Mouse (Mus musculus) bone marrow, adult 2 months (tissue): ENCODE data around the gene Rbm47.

Experiments used
- CTCF ChIP-seq: fragments of 200-500 bp; IDR thresholded peaks from 2 replicates; pipeline ENCODE4 v1.5.1; 2011; ENCODE audit warnings: low read length, control low read depth; ENCODE audit not compliant: control insufficient read depth, insufficient read depth
- POLR2A ChIP-seq: fragments of 200-500 bp; IDR thresholded peaks from 2 replicates; pipeline ENCODE4 v1.6.1; 2011; ENCODE audit warnings: low read depth, mild to moderate bottlenecking, control low read depth, low read length, borderline replicate concordance; ENCODE audit not compliant: control insufficient read depth

DNA sequence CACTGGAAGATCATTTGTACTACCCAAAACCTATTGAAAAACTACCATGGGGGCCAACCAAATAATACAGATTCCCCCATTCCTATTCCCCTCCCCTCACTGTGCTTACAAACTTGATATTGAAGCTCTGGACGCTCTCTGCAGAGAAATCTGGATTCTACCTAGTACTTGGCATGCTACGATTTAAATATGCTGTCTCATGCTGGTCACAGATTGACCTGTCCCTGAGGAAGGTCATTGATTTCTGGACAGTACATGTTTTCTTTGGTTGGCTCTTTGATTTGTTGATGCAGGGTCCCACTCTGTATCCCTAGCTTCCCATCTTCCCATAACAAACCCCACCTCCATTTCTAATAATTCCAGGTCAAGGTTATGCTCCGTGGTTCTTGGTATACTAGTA, 88.4 kb downstream of the Rbm47 start:
- TF ChIP-seq CTCF (no peak), POLR2A (no peak)
